Mouse (Mus musculus): ENCODE measurements around the gene Zfp335.
"Not testable (repeated sequence)": the region's sequence is repeated elsewhere in the genome, so short reads cannot be mapped to it uniquely, and the experiment has no call there.

Gene Zfp335

GRCm38 (mm10) chr2:164894644-164895043 is 16.9 kb downstream of the Zfp335 start:
- no peak for DNase-seq (ENCODE audit: low spot score in 2 of 2)

- DNase-seq (ENCODE audit: low spot score in 2 of 2), result no peak
These were observed 17.5 kb downstream of the Zfp335 start for GRCm38 (mm10) chr2:164894048-164894447.

GRCm38 (mm10) chr2:164892696-164893216 is 18.8 kb downstream of the Zfp335 start:
- DNase-seq (ENCODE audit: low spot score in 2 of 2), result no peak

DNA sequence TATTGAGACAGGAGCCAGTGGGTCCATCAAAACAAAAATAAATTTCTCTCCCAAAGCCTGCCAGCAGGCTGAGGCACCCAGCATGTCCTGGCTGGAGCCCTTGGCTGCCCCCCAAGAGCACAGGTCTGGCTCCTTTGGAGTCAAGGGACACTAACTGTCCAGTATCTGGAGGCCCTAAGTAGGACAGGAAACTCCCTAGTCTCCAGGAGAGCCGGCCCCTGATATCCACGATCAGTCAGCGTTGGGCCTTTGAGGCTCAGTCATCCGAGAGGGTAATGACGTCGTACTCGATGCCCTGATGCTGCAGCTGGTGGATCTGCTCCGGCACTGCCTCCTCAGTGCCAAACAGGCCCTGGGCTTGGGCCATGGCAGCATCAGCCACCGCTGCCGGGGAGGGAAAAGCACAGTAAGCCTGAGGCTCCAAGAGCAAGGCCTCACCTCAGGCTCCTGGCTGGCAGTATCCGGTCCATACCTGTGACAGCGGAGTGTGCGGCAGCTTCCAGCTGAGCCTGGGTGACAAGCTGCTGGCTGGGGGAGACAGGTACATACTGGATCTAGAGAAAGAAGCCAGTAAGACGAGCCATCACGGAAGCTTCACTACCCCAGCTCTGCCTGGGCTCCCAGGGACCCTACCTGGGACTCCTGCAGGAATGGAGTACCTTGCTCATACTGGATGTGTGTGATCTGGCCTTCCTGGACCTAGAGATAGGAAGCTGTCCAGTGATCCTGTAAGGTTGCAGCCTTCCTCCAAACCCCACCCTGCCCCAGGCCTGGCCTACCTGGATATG is 19.5 kb downstream of the Zfp335 start:
- DNase-seq (ENCODE audit: low spot score in 2 of 2), result no peak

DNA sequence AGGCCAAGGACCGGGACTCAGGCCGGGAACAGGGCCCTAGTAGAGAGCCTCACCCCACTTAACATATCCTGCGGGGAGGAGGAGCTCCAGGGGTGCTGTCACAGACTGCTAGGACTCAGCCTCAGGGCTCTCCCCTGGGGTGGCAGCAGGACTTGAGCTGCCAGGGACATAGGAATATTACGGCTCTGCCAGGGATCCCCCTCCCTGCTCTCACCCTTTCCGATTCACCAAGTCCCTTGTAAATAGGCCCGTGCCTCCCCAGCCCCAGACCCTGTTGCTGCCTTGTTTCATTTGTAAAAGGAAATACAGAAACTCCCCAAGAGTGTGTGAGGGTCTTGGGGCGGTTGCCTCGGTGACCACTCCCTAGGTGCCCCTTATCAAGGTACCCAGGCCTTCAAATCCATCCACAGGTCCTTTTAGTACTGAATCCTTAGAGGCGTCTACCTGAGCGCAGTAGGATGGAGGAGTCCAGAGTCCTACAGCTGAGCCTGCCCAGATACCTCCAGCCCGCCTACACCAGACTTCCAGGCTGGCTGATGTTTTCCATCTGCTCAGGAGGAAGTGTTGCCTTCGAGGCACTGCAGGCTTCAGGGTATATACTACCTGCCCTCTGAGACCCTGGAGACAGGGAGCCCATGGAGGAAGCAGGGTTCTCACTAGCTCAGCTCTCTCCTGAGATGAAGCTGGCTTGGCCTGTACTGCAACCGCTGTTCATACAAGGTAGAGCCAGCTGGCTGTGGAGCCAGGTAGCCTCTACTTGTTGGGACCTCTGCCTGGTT is 20.3 kb downstream of the Zfp335 start:
- DNase-seq (ENCODE audit: low spot score in 2 of 2), result no peak

DNA sequence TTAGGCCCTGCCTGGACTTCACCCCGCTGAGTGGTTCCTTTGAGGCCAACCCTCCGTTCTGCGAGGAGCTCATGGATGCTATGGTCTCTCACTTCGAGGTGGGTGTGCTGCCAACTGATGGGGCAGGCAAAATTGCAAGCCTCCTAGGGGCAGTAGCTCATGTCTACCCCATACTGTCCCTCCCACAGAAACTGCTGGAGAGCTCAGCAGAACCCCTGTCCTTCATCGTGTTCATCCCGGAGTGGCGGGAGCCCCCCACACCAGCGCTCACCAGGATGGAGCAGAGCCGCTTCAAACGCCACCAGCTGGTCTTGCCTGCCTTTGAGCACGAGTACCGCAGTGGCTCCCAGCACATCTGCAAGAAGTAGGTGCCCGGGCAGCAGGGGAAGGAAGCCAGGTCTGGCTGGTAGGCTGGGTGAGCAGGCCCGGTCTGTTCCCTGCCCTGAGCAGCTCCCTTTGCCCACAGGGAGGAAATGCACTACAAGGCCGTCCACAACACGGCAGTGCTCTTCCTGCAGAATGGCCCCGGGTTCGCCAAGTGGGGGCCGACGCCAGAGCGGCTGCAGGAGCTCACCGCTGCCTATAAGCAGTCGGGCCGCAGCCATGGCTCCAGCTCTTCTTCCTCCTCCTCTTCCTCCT is 21.0 kb downstream of the Zfp335 start:
- no peak for DNase-seq (ENCODE audit: low spot score in 2 of 2)

DNA sequence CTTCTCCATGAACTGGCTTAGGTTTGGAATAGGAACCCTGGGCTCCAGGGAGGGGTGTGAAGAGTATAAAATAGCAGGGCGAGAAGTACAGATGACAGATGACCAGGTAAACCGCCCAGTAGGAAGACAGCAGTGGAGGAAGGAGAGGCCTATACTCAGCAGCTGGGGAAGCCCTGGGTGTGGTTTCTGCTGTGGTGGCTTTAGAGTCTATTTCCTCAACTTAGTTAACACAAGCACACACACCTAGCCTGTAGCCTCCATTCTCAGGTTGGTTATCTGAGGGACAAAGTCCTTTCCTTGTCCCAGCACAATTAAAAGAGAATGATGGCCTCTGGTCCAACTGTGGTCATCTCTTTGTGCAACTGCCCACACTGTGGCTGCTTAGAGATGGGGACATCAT is 21.6 kb downstream of the Zfp335 start:
- no peak for DNase-seq (ENCODE audit: low spot score in 2 of 2)

- DNase-seq (ENCODE audit: low spot score in 2 of 2), result no peak
These were observed 22.6 kb downstream of the Zfp335 start for GRCm38 (mm10) chr2:164888996-164889395.

DNA sequence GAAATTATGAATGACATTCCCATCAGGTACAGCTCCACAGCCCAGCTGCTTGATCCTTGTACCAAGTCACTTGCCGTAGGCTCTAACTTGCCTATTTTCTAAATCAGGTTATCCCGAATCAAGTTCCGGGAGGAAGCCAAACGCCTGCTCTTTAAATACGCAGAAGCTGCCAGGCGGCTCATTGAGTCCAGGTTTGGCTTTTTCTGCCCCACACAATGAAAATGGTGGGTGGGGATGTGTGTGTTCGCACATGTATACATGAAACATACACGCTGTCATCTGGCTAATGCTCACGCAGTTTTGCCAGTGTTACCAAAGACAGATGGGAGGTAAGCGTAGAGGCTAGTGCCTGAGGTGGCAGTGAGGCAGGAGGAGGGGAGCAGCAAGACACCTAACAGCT is 24.9 kb downstream of the Zfp335 start:
- no peak for DNase-seq (ENCODE audit: low spot score in 2 of 2)

GRCm38 (mm10) chr2:164885788-164886187 is 25.8 kb downstream of the Zfp335 start:
- DNase-seq (ENCODE audit: low spot score in 2 of 2), result peak; percentile 66 to 85

- DNase-seq (ENCODE audit: low spot score in 2 of 2), result no peak
These were observed 28.9 kb downstream of the Zfp335 start for GRCm38 (mm10) chr2:164882619-164883018.

DNA sequence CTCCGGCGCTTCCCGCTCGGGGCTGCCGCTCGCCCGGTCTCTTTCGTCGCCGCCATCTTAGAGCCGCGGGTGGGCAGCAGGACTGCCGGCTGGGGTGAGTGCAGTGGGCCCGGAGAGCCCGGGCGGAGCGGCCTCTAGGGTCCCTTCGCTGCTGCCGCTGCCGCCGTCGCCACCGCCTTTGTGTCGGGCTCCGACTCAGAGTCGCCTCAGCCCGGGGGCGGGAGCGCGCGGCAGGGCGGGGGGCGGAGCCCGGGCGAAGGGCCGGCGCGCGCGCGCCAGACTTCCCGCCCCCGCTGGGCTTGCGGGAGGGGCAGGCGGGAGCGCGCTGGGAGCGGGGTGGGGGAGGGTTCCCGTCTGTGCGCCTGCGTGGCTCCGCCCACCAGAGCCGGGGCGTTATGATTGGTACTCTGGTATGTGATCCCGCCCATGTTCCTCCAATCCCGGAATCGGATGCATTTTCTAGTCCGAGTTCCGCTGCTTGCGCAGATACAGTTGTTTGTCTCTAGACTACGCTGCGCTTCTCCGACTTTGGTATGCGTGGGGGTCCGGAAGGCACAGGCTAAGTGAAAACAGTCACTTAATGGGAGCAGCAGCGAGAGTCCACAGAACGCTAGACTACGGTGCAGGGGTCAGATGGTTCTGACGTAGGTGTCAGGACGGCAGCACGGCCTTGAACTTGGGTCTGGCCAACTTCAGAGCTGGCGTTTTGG is 31.8 kb downstream of the Zfp335 start:
- peak; percentile 91 to 96 for DNase-seq (ENCODE audit: low spot score in 2 of 2)

DNA sequence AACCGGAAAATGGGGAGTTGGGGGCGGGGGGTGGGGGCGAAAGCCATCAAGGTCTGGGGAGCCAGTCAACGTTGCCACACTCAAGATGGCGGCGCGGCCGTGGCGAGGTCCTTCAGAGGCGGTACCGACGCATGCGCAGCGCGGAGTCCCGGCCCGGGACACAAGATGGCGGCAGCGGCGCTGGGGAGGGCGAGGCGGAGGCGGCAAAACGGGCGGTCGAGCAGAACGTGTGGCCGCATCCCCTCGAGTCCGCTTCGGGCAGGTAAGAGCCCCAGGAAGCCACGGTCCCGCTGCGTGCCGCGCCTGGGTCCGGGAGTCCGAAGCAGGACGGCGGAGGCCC is 32.4 kb downstream of the Zfp335 start, which contains the start of gene Pcif1:
Gene Pcif1, plus strand, starts transcription at position 77 of the 340 bp plus-strand sequence.
- DNase-seq (ENCODE audit: low spot score in 2 of 2), result peak; percentile 97

DNA sequence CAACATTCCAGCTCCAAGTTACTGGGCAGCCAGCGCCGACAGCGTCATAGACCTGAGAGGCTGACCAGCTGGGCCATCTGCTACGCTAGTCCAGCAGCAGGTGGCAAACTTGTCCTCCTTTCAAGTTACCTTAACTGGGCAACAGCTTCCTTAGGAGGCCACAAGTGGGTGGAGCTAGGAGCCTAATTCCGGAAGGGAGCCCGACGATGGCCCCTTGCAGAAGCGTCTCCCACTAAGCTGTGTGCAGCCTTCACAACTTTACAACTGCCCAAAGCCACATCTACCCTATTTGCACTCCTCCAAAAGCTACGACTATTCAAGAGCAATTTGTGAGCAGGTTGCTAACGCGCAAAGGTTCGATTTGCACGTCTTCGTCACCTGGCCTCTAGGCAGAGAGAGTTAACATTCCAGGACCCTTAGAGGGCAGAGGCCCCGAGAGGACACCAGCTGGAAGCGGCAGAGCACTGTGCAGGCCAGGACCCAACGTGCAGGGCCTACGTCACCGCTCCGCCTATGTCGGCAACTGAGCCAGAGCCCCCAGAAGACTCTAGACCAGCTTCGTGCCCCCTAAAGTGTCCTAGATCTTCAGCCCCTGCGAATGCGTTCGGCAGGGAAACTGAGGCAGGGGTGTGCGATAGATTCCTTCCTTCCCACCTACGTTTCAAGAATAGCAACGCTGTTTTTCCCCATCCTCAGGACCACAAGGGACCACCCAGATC is 32.9 kb downstream of the Zfp335 start:
- no peak for DNase-seq (ENCODE audit: low spot score in 2 of 2)

GRCm38 (mm10) chr2:164877376-164878215 is 34.0 kb downstream of the Zfp335 start:
- not testable (repeated sequence) for DNase-seq (ENCODE audit: low spot score in 2 of 2)

DNA sequence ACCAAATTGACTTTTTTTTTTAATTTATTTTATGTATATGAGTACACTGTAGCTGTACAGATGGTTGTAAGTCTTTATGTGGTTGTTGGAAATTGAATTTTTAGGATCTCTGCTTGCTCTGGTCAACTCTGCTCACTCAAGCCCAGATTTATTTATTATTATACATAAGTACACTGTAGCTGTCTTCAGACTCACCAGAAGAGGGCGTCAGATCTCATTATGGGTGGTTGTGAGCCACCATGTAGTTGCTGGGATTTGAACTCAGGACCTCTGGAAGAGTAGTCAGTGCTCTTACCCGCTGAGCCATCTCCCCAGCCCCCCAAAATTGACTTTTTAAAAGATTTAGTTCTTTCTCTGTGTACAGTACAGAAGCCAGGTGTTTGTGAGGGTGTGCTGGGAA is 35.9 kb downstream of the Zfp335 start:
- DNase-seq (ENCODE audit: low spot score in 2 of 2), result not testable (repeated sequence)

DNA sequence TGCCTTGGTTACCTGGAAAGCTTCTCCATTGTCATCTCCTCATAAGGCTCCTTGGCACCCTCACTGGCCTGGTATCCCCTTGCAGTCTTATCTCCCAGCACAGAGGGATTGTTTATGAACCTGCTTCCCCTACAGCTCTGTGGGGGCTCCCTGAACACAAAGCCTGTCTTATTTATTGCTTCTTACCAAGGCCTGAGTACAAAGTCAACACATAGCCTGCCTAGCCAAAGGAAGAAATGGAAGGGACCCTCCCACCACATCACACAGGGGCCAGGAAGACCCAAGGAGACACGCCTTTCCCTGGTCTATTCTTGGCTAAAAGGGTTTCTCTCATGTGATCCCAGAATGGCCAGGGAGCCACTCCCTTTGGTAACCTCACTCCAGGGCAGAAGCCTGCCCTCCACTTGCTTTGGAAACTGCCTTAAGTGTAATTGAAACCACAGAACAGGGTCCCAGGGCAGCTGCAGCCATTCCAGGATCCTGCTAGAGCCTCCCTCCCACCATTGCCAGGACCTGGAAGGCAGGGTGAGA is 37.3 kb downstream of the Zfp335 start:
- no peak for DNase-seq (ENCODE audit: low spot score in 2 of 2)

DNA sequence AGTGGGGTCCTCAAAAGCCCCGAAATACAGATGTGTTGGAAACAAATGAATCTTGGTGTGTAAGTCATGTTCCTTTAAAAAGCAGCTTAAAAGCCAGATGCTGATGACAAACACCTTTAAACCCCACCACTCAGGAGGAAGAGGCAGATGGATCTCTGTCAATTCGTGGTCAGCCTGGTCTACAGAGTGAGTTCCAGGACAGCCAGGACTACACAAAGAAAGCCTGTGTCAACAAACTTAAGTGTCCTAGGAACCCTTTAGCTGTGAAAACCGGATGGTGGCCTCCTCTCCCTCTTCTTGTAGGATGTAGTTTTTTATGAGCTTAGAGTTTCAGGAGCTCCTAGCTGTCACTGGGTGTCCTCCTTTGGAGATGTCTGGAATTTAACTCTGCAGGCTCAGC is 37.9 kb downstream of the Zfp335 start:
- no peak for DNase-seq (ENCODE audit: low spot score in 2 of 2)

- DNase-seq (ENCODE audit: low spot score in 2 of 2), result no peak
These were observed 39.8 kb downstream of the Zfp335 start for GRCm38 (mm10) chr2:164871602-164872303.
